ENCODE assay signal across 9 mouse cellular contexts in the genomic region with DNA sequence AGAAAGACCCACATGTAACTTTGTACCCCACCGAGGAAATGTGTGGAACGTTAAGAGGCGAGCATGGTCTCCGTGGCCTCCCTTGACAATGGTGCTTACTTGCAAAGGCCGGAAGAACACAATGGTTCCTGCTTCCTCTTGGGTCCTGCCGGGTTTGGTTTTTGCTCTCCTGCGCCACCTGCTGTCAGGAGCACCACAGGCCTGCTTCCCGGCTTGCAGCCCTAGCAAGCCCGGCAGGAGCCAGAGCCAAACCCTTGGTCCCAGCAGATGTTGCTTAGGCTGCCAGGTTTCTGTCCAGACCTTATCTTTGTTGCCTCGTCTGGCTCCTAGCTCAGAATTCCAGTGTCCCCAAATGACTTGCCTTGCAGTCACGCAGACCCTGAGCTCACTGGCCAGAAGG.
DNase-seq lines count a peak whose midpoint lies in the region; ATAC-seq and TF ChIP-seq lines count a peak whose summit lies in the region.
"Had no signal": no experiment of that assay in that cellular context is flagged by ENCODE, and none has a peak within 500 bp of the region (broad histone marks: within the 10 kb centered on the region; RNA-seq: fewer than 3 reads in every experiment).

No protein-coding gene starts in this region.

- TF ChIP-seq RAD21 in CH12.LX (IDR thresholded peaks at IDR 0.05; ENCODE audit: low read depth, low read length), result peak; percentile 70

- no peak overlapping the region for H3K9ac ChIP-seq in CH12.LX (ENCODE audit: insufficient read depth, low read depth)
- no peak overlapping the region for H3K9ac ChIP-seq in forebrain, embryonic 12.5 days
- H3K9ac ChIP-seq in heart, embryonic 16.5 days (ENCODE audit: low read length), result no peak overlapping the region
- H3K9ac ChIP-seq: liver, embryonic 15.5 days had no signal

- H3K79me2 ChIP-seq in CH12.LX (replicated peaks; ENCODE audit: control insufficient read depth, extremely low read depth, insufficient read depth, poor library complexity, severe bottlenecking), result no peaks in the 10 kb centered on the region

- no peaks in the 10 kb centered on the region for H3K36me3 ChIP-seq in CH12.LX (replicated peaks in 1 of 2; ENCODE audit: control insufficient read depth in 1 of 2, insufficient read depth in 1 of 2, low read length in 1 of 2)
- no peaks in the 10 kb centered on the region for H3K36me3 ChIP-seq in forebrain, embryonic 12.5 days (replicated peaks)
- H3K36me3 ChIP-seq in heart, embryonic 16.5 days (ENCODE audit: control insufficient read depth, insufficient read depth), result no peaks in the 10 kb centered on the region
- H3K36me3 ChIP-seq: liver, embryonic 15.5 days had no signal

- no peaks in the 10 kb centered on the region for H3K27me3 ChIP-seq in CH12.LX (replicated peaks)
- no peaks in the 10 kb centered on the region for H3K27me3 ChIP-seq in forebrain, embryonic 12.5 days
- H3K27me3 ChIP-seq in heart, embryonic 16.5 days (ENCODE audit: control insufficient read depth, insufficient read depth, low read length), result no peaks in the 10 kb centered on the region
- H3K27me3 ChIP-seq: liver, embryonic 15.5 days had no signal

- peaks cover 0 to 9% of the 10 kb centered on the region in 2 experiments; a peak in 1 of 4 replicates for H3K4me1 ChIP-seq in CH12.LX (ENCODE audit: control insufficient read depth in 1 of 2, insufficient read depth in 2 of 2)
- H3K4me1 ChIP-seq in brown adipose tissue, adult 24 weeks (ENCODE audit: control insufficient read depth, insufficient read depth, insufficient read length, low read length), result no peaks in the 10 kb centered on the region
- H3K4me1 ChIP-seq in forebrain, embryonic 12.5 days, result peaks cover 17% of the 10 kb centered on the region
- peaks cover 8% of the 10 kb centered on the region; the same call in 1 of the 2 replicates for H3K4me1 ChIP-seq in heart, embryonic 16.5 days (ENCODE audit: control insufficient read depth, insufficient read depth, low read length)
- H3K4me1 ChIP-seq in olfactory bulb, adult 2 months (ENCODE audit: control insufficient read depth, insufficient read depth, low read length), result peaks cover 3% of the 10 kb centered on the region
- H3K4me1 ChIP-seq: liver, embryonic 15.5 days had no signal

- TF ChIP-seq EP300 in CH12.LX (IDR thresholded peaks at IDR 0.05; ENCODE audit: low read length), result no peak

- TF ChIP-seq CTCF in CH12.LX (conservative IDR thresholded peaks at IDR 0.05 in 1 of 2, IDR thresholded peaks at IDR 0.05 in 1 of 2; ENCODE audit: low read depth in 2 of 2, low read length in 2 of 2), result peak; percentile 48 to 89; a peak in 3 of 4 replicates
- TF ChIP-seq CTCF in olfactory bulb, adult 2 months (IDR thresholded peaks at IDR 0.05; ENCODE audit: insufficient read depth, low read depth, low read length), result peak; percentile 98

- 8% methylated on average over 11 of the region's 11 CpGs for WGBS in forebrain, embryonic 12.5 days
- WGBS in heart, embryonic 16.5 days, result 7% methylated on average over 11 of the region's 11 CpGs
- WGBS in olfactory bulb, adult 2 months, result 20% methylated on average over 11 of the region's 11 CpGs

- H3K4me3 ChIP-seq in CH12.LX (replicated peaks in 1 of 3; ENCODE audit: low read depth in 2 of 3, low read length in 2 of 3, poor library complexity in 1 of 3), result no peak overlapping the region
- H3K4me3 ChIP-seq in brown adipose tissue, adult 24 weeks (ENCODE audit: insufficient read depth, low read depth, low read length), result no peak overlapping the region
- H3K4me3 ChIP-seq in forebrain, embryonic 12.5 days (replicated peaks), result no peak overlapping the region
- no peak overlapping the region for H3K4me3 ChIP-seq in heart, embryonic 16.5 days (ENCODE audit: low read length)
- H3K4me3 ChIP-seq in olfactory bulb, adult 2 months (ENCODE audit: insufficient read depth, low read depth, low read length), result no peak overlapping the region
- H3K4me3 ChIP-seq: liver, embryonic 15.5 days had no signal

- in situ Hi-C loops in CH12.LX (cut with MboI; ENCODE audit: low pct_ligation_motif_present, low pct_unique_long_range_greater_than_20kb, low sequenced_read_pairs), result loop anchor here (25.0 kb wide), 1 partner anchor 474 kb away; no protein-coding TSS in a partner anchor

- peak; percentile 74 for ATAC-seq in forebrain, embryonic 12.5 days (ENCODE audit: low FRiP score)
- ATAC-seq in heart, embryonic 16.5 days (replicated peaks; ENCODE audit: extremely low read depth, insufficient read depth, low FRiP score), result peak; percentile 92

- no peak for TF ChIP-seq POLR2A in CH12.LX (IDR thresholded peaks at IDR 0.05; ENCODE audit: low read depth, low read length)
- TF ChIP-seq POLR2A in olfactory bulb, adult 2 months (IDR thresholded peaks at IDR 0.05; ENCODE audit: insufficient read depth, low read depth, low read length), result 0 out of 2 replicates have a peak, but pooled peaks have one; percentile 20

- no peak overlapping the region; the same call in 1 of the 2 replicates for H3K4me2 ChIP-seq in CH12.LX (ENCODE audit: insufficient read depth, low read depth, poor library complexity, severe bottlenecking)
- H3K4me2 ChIP-seq in forebrain, embryonic 12.5 days, result no peak overlapping the region
- H3K4me2 ChIP-seq in heart, embryonic 16.5 days (ENCODE audit: low read depth, low read length), result no peak overlapping the region; the same call in 1 of the 2 replicates
- H3K4me2 ChIP-seq: liver, embryonic 15.5 days had no signal

- H3K27ac ChIP-seq in CH12.LX (ENCODE audit: insufficient read depth, low read depth), result no peak overlapping the region
- peak overlapping the region; percentile 14; the same call in 1 of the 2 replicates for H3K27ac ChIP-seq in brown adipose tissue, adult 24 weeks (replicated peaks; ENCODE audit: low read depth, low read length)
- H3K27ac ChIP-seq in forebrain, embryonic 12.5 days, result 0 out of 2 replicates have a peak overlapping the region, but pooled peaks have one; percentile 39
- peak overlapping the region; percentile 72 for H3K27ac ChIP-seq in heart, embryonic 16.5 days (ENCODE audit: low read length)
- H3K27ac ChIP-seq in olfactory bulb, adult 2 months (ENCODE audit: insufficient read depth, low read depth, low read length), result peak overlapping the region; percentile 76; the same call in 1 of the 2 replicates
- H3K27ac ChIP-seq: liver, embryonic 15.5 days had no signal

- dilution Hi-C loops in CH12.LX (cut with MboI; ENCODE audit: extremely low pct_ligation_motif_present, extremely low pct_unique_long_range_greater_than_20kb, low sequenced_read_pairs), result no loop called here

- DNase-seq in CH12.LX (ENCODE audit: extremely low read depth), result peak; percentile 80
- DNase-seq in kidney, postnatal 4 days, result peak; percentile 95 to 96
- peak; percentile 86 to 89 for DNase-seq in lung, adult 18-20 months
- DNase-seq in thymus, adult 18-20 months, result peak; percentile 39 to 59

- H3K9me3 ChIP-seq in CH12.LX (replicated peaks; ENCODE audit: low read length), result no peaks in the 10 kb centered on the region
- H3K9me3 ChIP-seq in forebrain, embryonic 12.5 days, result no peaks in the 10 kb centered on the region
- no peaks in the 10 kb centered on the region for H3K9me3 ChIP-seq in heart, embryonic 16.5 days (replicated peaks; ENCODE audit: control insufficient read depth, low read length)
- H3K9me3 ChIP-seq: liver, embryonic 15.5 days had no signal

TF ChIP-seq in CH12.LX, 34 proteins besides CTCF, POLR2A, EP300 and RAD21:
- TF ChIP-seq ZMIZ1 (IDR thresholded peaks at IDR 0.05; ENCODE audit: low read depth, low read length), result no peak
- TF ChIP-seq MAX (IDR thresholded peaks at IDR 0.05; ENCODE audit: low read length), result peak; percentile 46; the same call in 1 of the 2 replicates
- no peak for TF ChIP-seq PAX5 (IDR thresholded peaks at IDR 0.05; ENCODE audit: low read length)
- 0 out of 2 replicates have a peak, but pooled peaks have one; percentile 20 for TF ChIP-seq E2F4 (IDR thresholded peaks at IDR 0.05; ENCODE audit: insufficient replicate concordance, low read depth, low read length)
- 0 out of 2 replicates have a peak, but pooled peaks have one; percentile 18 for TF ChIP-seq MYC (IDR thresholded peaks at IDR 0.05; ENCODE audit: low read depth, low read length)
- TF ChIP-seq USF2 (conservative IDR thresholded peaks at IDR 0.05; ENCODE audit: low read depth, low read length), result no peak
- TF ChIP-seq SMC3 (IDR thresholded peaks at IDR 0.05; ENCODE audit: low read depth, low read length), result peak; percentile 96
- TF ChIP-seq MAFK (IDR thresholded peaks at IDR 0.05; ENCODE audit: insufficient replicate concordance, low read length), result peak; percentile 22; the same call in 1 of the 2 replicates
- 0 out of 2 replicates have a peak, but pooled peaks have one; percentile 39 for TF ChIP-seq TCF12 (IDR thresholded peaks at IDR 0.05; ENCODE audit: low read depth, low read length)
- TF ChIP-seq MAZ (IDR thresholded peaks at IDR 0.05; ENCODE audit: low read depth, low read length), result no peak
- peak; percentile 87 for TF ChIP-seq ELF1 (IDR thresholded peaks at IDR 0.05; ENCODE audit: low read depth, low read length)
- no peak for TF ChIP-seq GABPA (IDR thresholded peaks at IDR 0.05; ENCODE audit: insufficient replicate concordance, low read depth, low read length)
- peak; percentile 57 for TF ChIP-seq HCFC1 (IDR thresholded peaks at IDR 0.05; ENCODE audit: low read depth, low read length)
- TF ChIP-seq BHLHE40 (IDR thresholded peaks at IDR 0.05; ENCODE audit: low read depth, low read length), result peak; percentile 22; the same call in 1 of the 2 replicates
- peak; percentile 59 for TF ChIP-seq IRF4 (IDR thresholded peaks at IDR 0.05; ENCODE audit: low read depth, low read length)
- TF ChIP-seq ZC3H11A (IDR thresholded peaks at IDR 0.05; ENCODE audit: low read depth, low read length), result peak; percentile 31; the same call in 1 of the 2 replicates
